Mouse (Mus musculus) megakaryocyte-erythroid progenitor cell, adult 5 weeks (primary cell): ENCODE data around the gene R3hdml. TPM values are rescaled to one million over a fixed set of nuclear protein-coding genes. Genes with fewer than 3 reads are reported as not detected.

ENCODE experiments used
- polyA plus RNA-seq: library from polyadenylated mRNA; stranded (reverse); fragments of >175 nt; gene quantifications from 2 replicates; pipeline ENCODE4 v1.2.3, GENCODE M21; 2012

The R3hdml gene
- not detected in 2 replicates for polyA plus RNA-seq

DNA sequence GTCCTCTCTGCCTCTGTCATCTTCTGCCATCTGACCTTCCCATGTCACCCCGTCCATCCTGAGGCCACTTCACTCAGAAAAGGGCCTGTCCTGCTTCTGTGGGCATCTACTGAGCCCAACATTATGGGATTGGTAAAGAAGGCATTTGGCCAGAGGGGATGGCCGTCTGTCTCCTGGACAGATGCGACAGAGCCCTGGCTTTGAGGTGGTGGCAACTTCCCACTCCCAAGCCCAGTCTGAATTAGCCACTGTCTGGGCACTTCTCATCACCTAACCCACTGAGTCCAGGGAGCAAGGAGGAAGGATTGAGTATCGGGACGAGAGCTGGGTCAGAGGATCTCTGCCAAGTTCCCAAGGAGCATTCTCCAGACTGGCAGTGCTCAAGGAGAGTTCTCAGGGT, at the start of gene R3hdml:
Gene R3hdml, plus strand, starts transcription at position 301 of the 400 bp plus-strand sequence.

GRCm38 (mm10) chr2:163472466-163472851, 19.7 kb upstream of the R3hdml start, which contains the start of gene Fitm2:
Gene Fitm2, minus strand, starts transcription at chr2:163472629.

DNA sequence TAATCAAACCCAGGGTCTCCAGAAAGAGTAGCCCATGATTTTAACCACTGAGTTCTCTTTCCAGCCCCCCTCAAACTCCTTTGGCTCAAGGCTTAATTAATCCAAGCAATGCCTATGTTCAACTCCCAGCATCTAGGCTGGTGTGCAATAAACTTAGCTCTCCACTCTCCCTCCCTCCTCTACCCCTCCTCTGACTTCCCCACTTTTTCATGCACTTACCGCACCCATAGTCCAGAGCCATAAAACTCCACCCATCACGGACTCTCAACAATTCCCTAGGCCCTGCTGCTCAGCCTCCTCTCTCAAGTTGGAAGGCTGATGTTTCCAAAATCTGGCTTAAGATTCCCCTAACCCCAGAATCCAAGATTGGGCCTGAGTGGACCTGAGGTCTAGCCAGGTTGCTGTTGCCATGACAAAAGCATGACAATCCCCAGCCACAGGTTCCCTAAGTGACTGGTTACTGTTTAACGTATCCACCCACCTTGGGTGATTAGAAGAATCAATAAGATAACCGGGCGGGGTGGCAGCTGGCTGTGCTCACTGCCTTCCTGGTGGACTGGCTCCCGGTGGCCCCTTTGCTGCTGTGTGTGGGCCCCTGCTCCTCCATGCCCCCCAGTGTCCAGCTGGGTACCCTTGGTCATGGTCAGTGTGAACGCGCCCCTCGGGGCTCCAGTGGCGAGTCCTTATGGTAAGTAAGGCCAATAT, 14.3 kb downstream of the R3hdml start, which contains the start of gene Hnf4a:
Gene Hnf4a, plus strand, starts transcription at position 509 of the 705 bp plus-strand sequence.

Other genes starting within 250 kb of the R3hdml start
- not detected in 2 replicates for gene Jph2, start 94.3 kb upstream of the R3hdml start, polyA plus RNA-seq
- 22.1 and 30.3 TPM in 2 replicates for gene Oser1, start 67.6 kb upstream of the R3hdml start, polyA plus RNA-seq
- gene Gdap1l1, start 53.8 kb upstream of the R3hdml start, polyA plus RNA-seq: 0.11 TPM in 1 of 2 replicates, not detected in the other
- 1.7 and 1.9 TPM in 2 replicates for gene Fitm2, start 19.7 kb upstream of the R3hdml start, polyA plus RNA-seq
- 0.65 and 1.2 TPM in 2 replicates for gene Hnf4a, start 14.5 kb downstream of the R3hdml start, polyA plus RNA-seq
- gene Ttpal, start 110.0 kb downstream of the R3hdml start, polyA plus RNA-seq: 12.6 and 16.3 TPM in 2 replicates
- 118 and 119 TPM in 2 replicates for gene Serinc3, start 152.8 kb downstream of the R3hdml start, polyA plus RNA-seq
- 294 and 339 TPM in 2 replicates for gene Pkig, start 166.1 kb downstream of the R3hdml start, polyA plus RNA-seq